Mouse (Mus musculus): Measurements from ENCODE around the gene Atp5d.

DNA sequence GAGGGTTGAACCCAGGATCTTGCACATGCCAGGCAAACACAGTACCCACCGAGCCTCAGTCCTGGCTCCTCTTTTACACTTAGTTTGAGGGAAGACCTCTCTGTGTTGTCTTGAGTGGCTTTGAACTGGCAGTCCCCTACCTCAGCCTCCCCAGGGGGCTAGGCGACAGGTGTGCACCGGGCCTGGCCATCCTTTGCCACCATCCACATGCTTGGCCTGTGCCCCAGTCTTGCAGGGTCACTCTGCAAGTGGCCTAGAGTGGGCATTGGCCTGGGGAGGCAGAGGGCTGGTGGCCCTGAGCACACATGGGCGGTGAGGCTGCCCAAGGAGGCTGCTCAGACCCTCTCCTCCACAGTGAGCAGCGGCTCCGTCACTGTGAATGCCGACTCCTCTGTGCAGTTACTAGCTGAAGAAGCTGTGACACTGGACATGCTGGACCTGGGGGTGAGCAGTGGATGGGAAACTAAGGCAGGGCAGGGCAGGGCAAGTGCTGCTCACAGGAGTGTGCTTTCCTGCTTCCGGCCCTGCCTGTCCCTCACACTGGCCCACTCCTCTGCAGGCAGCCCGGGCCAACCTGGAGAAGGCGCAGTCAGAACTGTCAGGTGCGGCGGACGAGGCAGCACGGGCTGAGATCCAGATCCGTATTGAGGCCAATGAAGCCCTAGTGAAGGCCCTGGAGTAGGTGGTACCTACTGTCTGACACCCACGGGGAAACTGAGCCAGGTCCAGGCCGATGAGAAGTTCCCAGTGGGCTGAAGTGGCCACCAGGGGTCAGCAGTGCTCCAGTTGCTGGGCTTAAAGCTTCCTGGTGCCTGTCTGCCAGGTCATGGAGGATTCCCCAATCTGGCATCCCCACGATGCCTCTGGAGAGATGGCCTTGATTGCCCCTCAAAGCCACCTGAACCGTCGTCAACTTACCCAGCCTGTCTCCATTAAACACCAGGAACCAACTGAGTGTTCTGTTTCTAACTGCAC is 6.7 kb downstream of the Atp5d start:
- TF ChIP-seq MAFK (IDR thresholded peaks at IDR 0.05; ENCODE audit: insufficient read depth, low read depth, low read length): no peak
- TF ChIP-seq ZNF384 (IDR thresholded peaks at IDR 0.05; ENCODE audit: low read depth, low read length): no peak
- TF ChIP-seq HCFC1 (IDR thresholded peaks at IDR 0.05; ENCODE audit: borderline replicate concordance, insufficient read depth, low read length): no peak
- TF ChIP-seq ZC3H11A (IDR thresholded peaks at IDR 0.05; ENCODE audit: borderline replicate concordance, low read depth, low read length): no peak
- no peak for TF ChIP-seq CHD2 (IDR thresholded peaks at IDR 0.05; ENCODE audit: low read depth, low read length)
